Mouse (Mus musculus) liver, postnatal 0 days (tissue): Measurements from ENCODE around the gene Rbms3.

Source experiments
- CTCF ChIP-seq: sonication (generic); IDR thresholded peaks from 2 replicates; pipeline ENCODE4 v1.5.1; 2016; ENCODE audit warnings: antibody characterized with exemption, low read depth
- EP300 ChIP-seq: IDR thresholded peaks from 2 replicates; pipeline ENCODE4 v1.6.1; 2016; ENCODE audit warnings: antibody characterized with exemption, low read depth, mild to moderate bottlenecking

DNA sequence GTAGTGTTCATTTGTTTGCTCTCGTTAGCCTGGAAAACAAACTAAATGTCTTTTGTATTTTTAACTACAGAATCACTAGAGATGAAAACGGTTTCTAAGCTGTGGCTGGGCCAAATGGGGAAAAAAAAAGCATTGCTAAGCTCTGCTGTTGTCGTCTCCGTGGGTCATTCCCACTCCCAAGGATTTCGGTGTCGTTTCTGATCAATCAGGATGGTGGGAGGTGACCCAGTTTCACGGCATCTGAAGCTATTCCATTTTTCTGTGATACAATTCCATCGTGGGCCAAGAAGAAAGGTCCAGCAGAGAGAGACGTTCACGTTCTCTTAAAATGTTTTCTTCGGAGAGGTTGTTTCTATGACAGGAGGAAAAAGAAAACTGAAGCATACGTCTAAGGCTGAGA is 354.9 kb downstream of the Rbms3 start:
- TF ChIP-seq CTCF (no peak), EP300 (no peak)
